Mouse (Mus musculus) CD4-positive, CD25-positive, alpha-beta regulatory T cell, adult 2 months (primary cell): Measurements from ENCODE around the gene Akap13.
A peak's percentile ranks its signal among the peaks of the same experiment; 100 is the strongest.
"Not testable (repeated sequence)": the region's sequence is repeated elsewhere in the genome, so short reads cannot be mapped to it uniquely, and the experiment has no call there.

Experiments
- DNase-seq: peaks from one replicate; pipeline ENCODE4 v3.0.0-alpha.2; 2012; ENCODE audit warnings: low read depth, low spot score

Akap13 gene

DNA sequence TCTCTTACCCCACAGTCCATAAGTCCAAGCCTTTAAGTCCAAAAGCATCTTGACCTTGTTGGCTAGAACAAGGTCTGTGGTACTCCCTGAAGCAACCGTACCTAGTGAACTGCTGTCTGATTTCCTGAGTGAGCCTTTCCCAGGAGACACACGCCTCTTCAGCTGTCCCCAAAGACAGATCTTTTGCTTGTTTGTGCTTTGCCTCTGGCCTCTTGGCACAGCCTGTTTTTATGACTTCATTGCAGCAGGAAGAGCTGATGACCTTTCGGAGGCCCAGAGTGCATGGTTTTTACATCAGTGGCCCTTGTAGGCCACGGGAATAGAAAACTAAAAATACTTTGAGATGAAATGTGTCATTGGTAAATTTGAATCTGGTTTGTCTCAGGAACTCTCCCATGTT lies 260.6 kb downstream of the Akap13 start:
- DNase-seq: no peak

DNA sequence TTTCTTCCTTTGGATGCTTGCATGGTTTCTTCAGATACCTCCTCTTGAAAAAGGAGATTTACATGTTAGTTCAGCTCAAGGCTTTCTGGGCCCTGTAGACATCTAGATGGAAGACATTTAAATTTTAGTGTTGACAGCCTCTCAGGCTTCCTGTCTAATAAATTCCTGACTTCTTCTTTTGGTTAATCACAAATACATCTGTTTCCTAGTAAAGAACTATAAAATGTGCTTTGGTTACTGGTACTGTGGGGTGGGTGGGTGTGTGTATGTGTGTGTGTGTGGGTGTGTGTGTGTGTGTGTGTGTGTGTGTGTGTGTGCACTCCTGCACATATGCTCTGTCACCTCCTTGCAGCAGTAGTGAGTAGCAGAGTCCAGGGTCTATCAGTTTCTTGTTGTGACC lies 262.0 kb downstream of the Akap13 start:
- DNase-seq: no peak

DNA sequence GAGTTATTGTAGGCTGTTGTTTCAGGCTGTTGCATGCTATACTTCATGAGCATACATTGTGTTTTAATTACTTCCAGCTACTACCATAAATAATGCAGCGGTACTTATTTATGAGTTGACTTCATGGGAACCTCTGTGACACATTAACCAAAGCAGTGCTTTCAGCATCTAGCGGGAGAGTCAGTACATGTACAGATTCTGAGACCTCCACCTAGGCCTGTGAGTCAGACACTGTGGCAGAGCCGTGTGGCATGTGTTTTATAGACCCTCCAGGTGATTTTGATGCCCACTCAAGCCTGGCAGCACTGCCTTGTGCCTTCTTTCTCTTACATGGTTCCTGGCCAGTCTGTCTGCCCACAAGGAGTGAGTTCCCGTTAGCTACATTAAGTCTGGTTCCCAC lies 266.0 kb downstream of the Akap13 start:
- DNase-seq: no peak

DNA sequence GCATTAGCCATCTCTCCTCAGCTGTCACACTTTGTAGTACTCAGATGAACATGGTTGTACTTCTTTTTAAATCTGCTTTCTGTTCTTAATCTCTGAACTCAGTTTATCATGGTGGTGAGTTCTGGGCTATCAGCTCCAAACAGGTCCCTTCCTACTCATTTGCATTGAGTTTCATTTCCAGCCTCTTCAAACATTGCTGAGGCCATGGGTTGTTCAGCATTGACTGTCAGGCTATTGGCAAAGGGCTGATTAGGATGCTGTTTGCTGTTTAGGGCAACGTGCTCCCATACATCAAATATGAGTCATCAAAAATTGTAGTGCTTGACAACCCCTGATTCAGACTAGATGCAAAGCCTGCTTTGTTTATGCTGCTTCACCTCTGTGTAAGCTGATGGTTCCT lies 268.7 kb downstream of the Akap13 start:
- no peak for DNase-seq

DNA sequence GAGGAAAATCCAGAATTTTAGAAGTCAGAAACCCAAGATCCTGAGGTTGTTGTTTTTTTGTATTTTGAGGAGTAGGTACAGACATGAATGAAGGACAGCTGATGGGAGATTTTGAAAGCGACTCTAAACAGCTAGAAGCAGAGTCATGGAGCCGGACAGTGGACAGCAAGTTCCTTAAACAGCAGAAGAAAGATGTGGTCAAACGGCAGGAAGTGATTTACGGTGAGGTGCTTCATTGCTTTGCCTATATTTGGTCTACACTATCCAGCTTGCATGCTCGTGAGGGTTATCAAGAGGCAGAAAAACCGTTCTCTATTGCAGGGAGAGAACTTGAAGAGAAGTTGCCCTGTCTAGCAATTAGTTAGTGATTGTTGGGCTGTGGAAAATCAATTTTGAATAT lies 270.6 kb downstream of the Akap13 start:
- DNase-seq: no peak

DNA sequence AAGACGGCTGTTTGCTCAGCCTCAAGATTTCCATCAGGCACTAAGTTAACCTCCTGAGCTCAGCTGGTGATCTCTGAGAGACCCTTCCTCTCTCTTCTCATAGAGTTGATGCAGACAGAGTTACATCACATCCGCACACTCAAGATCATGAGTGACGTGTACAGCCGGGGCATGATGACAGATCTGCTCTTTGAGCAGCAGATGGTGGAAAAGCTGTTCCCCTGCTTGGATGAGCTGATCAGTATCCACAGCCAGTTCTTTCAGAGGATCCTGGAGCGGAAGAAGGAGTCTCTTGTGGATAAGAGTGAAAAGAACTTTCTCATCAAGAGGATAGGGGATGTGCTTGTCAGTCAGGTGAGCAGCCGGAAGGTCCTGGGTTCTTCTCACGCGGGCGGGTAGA lies 271.5 kb downstream of the Akap13 start:
- DNase-seq: no peak

DNA sequence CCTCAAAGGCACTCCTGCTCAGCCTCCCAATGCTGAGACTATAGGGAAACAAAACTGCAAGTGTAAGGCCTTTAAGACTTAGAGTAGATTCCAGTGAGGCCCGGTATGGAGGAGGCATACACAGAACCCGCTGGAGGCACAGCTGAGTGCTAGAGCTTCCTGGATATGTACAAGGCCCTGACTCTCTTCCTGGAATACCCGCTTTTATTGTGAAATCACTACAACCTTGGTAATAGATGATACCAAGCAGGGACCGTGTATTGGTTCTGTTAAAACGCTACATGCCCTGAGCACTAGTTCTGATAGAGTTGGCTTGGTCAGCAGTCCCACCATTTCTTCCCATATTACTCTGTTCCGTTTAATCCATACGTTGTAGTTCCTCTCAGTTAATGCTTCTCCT lies 274.3 kb downstream of the Akap13 start:
- DNase-seq: no peak

DNA sequence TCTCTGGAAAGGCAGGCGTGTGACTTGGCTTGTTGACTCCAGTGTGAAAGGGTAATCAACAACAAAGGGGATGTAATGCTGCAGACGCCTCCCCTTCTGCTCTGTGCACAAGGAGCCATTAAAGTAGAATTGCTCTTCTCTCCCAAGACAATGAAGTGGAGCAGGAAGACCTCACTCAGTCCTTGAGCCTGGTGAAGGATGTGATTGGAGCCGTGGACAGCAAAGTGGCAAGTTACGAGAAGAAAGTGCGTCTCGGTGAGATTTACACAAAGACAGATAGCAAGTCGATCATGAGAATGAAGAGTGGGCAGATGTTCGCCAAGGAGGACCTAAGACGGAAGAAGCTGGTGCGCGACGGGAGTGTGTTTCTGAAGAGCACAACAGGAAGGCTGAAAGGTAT lies 274.9 kb downstream of the Akap13 start:
- DNase-seq: no peak

DNA sequence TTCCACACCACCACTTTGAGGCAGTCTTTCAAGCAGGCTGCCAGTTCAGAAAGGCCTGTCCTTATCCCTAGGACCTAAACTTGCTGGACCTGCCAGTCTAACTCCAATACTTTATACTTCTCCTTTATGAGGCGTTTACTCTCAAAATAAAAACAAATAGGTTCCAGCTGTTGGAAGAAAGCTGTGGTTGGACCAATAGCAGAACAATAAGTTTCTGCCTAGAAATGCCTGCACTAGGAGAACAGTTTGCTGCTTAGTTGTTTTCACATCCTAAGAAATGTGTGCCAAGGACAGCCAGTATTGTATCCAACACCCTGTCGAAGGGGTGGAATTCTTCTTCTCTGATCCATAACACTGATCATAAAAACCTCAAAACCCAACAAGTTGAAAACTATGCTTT lies 276.6 kb downstream of the Akap13 start:
- no peak for DNase-seq

DNA sequence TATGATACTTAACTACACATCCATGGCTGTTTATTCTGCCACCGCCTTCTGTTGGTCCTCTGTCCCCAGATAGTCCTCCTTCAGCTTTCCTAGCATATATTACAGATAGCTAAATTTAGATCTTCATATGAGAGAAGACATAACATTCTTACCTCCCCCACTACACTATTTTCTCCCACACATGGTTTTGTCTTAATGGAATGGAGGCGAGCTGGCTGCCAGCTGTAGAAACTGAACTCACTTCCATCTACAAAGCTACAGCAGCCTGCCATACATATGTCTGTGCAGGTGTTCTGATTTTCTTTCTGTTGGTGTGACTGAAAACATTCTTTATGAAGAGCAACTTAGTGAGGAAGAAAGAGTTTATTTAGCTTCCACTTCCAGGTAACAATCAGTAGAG lies 277.8 kb downstream of the Akap13 start:
- DNase-seq: no peak

DNA sequence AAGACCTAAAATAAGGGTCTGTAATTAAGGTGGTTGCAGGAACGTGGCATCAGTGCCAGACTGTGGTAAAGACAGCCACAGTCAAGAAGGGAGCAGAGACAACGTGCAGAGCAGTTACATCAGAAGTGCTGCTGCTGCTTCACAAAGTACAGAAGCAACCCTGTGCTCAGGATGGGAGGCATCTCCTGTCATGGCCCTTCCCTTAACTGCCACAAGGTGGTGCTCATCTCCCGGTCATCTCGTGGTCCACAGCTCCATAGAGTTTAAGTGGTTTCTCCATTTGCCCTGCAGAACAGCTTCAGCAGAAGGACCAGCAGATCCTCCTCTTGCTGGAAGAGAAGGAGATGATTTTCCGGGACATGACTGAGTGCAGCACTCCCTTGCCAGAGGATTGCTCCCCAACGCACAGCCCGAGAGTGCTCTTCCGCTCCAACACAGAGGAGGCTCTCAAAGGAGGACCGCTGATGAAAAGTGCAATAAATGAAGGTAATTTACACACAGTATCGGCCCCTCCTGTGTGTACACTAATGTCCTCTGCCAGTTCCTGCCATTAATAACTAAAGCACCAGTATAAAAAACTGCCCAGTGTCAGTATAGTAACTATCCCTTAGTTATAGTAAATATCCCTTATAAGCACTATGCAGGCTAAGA lies 283.9 kb downstream of the Akap13 start:
- peak; percentile 85 for DNase-seq

DNA sequence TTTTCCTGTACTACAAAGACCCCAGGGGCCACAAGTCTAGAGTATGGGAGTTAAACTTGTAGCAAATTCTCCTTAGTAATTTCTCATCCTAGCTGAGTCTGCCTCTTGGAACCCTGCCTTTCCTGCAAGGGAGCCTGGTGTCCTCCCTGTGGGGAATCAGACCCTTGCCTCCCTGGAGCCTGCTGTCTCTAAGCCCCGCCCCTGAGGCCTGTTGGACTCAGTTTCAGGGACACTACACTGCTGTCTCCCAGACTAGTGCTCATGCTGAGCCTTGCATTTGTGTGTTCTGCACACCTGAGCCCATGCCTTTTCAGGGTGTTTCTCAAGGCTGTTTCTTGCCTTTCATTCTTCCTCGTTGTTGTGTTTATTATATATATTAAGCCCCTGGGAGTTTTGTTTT lies 289.2 kb downstream of the Akap13 start:
- DNase-seq: no peak

DNA sequence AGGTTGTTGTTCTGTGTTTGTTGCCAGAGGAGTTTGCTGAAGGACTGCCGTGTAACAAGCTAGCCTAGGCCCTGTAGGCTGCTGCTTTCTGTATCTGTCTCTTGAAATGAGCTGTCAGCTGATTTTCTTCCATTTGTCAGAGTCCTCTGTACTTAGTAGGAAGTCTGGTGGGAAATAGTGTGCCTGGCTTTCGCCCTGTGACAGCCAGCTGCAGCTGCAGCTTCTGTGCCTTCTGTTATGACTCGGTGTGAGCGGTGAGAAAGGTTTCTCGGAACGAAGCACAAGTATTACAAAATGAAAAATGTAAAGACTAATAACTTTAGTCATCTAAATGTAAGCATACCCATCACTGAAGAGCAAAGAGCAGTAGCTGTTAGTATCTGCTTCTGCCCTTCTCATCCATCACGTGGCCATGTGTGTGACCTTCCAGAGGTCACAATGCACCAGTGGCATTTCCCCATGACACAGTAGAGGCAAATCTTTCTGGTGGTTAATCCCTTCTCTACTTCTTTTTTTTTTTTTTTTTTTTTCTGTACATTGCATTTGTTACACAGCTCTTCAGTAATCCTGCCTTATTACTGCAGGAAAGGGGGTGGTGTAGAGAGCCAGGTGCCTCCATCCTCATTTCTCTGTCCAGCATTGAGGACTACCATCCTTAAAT lies 289.8 kb downstream of the Akap13 start:
- DNase-seq: peak; percentile 28

DNA sequence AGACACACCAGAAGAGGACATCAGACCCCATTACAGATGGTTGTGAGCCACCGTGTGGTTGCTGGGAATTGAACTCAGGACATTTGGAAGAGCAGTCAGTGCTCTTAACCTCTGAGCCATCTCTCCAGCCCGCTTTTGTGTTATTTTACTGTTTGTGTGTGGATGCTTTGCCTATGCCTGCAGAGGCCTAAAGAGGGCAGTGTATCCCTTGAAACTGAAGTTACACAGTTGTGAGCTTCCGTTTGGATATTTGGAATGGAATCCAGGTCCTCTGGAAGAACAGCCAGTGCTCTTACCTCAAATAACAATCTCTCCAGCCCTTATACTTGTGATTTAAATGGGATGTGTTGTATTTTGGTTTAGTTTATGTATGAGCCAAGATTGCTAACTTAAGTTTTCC lies 290.6 kb downstream of the Akap13 start:
- DNase-seq: not testable (repeated sequence)

DNA sequence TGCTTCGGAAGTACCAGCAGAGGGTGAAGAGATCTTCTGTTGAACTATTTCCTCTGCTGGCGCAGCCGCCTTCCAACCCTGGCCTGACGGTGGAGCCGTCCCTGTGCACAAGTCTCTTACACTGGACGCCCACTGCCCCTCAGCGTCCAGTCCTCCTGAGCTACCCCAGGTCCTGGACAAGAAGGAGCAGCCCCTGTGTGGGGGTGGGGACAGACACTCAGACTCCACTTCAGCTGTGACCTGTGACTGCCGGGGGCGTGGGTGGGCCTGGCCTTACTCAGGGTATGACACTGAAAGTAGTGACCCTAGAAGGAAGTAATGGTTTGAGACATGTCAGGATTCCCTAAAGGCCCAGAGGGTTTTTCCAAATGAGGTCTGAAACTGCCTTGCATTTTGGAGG lies 295.2 kb downstream of the Akap13 start:
- no peak for DNase-seq

DNA sequence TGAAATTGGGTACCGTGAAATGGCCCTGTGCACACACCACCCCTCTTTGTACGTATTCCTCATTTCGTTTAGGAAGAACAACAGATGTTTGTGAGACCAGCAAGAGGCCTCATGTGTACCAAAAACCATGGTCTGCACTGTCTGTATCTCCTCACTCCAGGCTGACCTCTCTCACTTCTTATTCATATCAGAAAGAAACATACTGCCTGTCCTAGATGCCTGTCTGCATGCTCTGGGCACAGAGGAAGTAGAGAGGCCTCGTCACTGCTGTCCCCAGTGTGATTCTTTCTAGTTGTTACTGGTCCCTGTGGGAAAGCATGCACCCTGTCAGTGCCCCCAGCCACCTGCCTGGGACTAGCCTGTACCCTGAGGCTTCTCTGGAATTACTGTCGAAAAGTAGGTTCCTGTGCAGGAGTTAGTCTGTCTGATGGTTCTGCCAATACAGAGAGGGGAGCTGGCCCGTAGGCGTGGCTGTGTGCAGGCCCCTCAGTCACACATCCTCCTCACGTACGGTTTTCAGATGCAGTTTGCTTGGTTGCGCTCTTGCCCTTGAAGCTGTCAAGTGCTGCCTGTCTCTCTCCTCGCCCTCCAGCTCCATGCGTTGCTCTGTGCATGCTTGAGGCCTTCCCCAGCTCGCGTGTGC lies 295.9 kb downstream of the Akap13 start:
- no peak for DNase-seq

DNA sequence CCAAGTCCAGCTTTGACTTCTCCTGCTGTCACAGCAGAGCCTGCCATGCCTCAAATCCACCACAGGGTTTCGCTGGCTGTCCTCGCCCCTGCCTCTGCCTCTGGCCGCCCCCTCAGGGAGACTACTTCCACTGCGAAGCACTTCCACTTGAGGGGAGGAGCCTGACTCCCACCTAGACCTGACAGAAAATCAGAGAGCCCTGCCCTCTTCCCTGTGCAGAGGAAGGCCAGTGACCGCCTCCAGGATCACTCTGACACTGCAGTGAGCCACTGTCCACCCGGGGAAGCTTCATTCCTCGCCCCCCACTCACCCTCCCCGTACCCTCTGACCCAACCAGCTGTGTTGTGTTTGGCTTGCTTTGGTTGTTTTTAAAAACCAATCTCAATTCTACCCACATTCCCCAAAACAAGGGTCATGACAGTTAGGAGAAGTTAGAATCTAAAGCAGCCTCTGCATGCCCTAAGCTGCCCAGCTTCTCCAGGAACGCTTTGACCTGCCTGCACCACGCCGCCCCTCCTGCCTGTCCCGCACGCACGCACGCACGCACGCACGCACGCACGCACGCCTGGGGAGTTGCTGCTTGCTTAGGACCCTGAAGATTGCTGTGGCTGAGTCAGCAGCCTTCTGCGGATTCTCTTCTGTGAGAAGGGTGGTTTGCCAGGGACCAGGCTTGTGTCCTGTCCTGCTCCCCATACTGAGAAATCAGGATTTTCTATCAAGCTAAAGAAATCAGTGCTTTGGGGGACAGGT lies 297.3 kb downstream of the Akap13 start:
- no peak for DNase-seq

DNA sequence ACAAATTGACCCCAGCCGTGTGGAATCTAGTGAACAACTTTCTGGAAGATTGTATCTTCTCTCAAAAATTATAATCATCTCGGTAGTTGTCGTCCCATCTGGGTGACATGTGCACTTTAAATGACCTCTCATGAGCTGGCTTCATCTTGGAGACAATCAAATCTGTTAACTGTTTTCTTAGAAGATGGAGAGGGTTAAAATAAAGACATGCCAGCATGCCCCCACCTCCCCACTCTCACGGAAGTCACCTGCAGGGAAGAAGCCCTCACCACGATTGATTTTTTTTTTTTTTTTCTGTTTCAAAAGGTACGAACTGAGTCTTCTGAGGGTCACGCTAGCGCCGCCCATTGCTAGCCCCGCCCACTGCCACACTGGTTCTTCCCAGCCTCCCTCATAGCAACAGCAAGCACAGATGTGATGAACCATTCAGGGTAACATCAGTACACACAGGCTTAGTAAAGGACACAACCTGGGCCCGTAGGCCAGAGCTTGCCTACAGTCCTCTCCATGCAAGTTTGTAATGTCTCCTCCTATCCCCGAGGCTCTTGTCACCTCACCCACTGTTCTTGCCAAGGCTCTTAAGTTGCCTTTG lies 298.0 kb downstream of the Akap13 start:
- DNase-seq: no peak

DNA sequence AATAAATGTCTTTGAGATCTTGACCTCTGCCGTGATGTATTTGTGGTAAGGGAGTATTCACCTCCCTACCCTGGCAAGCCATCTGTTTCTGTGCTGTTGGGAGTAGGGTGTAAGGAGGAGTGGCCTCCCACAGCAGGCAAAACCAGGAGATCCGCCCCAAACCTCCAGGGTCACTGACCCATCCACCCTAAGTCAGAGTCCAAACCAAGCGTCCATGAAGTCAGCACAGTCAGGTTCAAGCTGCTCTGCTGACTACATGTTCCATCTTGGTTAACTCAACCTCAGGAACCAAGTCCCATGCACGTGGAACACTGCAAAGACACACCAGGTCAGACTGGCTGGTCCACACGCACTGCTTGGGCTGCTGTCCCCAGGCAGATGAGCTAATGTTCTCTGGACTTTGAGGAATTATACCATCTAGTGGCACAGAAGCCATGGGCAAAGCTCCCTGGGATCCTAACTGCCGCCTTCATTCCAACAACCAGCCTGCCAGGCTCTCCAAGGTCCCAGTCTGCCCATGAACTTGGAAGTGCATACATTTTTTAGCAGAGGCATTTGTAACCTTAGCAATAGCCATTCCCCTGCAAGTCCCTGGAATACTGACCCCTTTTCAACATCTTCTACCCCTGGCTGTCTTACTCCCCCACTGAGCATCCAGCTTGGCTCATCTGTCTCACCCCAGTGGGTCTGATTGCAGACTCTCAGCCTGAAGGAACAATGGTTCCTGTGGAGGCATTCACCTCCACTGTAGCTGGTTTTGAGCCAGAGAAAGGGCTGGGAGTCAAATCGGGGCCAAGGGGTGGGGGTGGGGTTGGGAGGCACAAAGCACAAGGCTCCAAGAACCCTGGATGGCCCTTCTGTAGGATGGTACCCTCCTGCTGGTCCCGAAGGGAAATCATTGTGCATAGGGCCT lies 299.5 kb downstream of the Akap13 start:
- DNase-seq: no peak

DNA sequence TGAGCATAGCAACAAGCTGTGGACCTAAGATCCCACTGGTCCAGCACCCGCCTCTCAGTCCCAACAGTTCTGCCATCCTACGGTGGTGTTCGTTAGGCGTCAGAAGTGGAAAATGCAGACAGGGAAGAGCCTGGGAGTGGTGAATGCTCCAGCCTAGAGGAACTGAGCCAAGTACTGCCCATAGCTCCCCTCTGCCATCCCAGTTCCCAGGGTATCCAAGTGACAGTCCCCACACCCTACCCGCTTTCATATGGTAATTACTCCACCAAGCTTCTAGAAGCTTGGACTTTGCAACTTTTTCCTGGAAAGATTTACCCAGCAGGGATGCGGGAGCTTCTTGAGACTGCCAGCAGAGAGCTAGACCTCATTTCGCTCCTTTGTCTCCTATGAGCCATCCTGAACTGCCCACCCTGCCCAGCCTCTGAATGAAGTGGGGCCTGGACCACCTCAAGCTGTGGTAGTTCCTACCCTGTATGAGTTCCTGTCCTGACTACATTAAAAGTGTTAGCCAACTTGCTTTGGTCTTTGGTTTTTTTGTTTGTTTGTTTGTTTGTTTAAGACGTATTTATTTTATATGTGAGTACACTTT lies 300.6 kb downstream of the Akap13 start:
- DNase-seq: no peak
